Mouse (Mus musculus): Measurements from ENCODE around the gene Amer2. TPM values are rescaled to one million over a fixed set of nuclear protein-coding genes. Genes with fewer than 3 reads are reported as not detected.

Gene Amer2
- total RNA-seq, 2 experiments from 2014 or later = 0.08 to 0.42 TPM

DNA sequence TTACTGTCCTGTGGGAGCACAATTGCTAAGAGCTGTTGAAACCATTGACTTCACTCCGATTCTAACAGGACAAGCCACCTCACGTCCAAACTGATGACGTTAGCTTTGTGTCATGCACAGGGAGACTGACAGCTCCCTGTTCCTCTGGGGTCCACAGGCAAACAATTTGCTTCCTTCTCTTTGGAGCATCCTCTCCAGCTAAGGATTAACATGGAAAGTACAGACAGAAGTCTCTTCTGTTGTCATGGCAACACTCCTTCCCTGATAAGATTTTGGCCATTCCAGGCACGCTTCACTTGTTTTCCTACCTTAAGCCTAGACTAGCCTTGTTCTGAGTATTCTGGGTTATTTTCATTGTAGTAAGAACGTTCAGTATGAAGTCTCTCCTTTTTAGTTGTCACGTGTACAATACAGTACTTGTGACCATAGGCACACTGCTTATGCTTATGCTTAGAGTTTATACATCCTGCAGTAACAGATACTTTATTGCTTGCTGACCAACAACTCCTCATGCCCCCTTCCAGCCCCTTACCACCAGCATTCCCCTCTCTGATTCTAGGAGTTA is 12.1 kb downstream of the Amer2 start:
- no peak for ATAC-seq (replicated peaks; ENCODE audit: low FRiP score, poor library complexity, severe bottlenecking)

DNA sequence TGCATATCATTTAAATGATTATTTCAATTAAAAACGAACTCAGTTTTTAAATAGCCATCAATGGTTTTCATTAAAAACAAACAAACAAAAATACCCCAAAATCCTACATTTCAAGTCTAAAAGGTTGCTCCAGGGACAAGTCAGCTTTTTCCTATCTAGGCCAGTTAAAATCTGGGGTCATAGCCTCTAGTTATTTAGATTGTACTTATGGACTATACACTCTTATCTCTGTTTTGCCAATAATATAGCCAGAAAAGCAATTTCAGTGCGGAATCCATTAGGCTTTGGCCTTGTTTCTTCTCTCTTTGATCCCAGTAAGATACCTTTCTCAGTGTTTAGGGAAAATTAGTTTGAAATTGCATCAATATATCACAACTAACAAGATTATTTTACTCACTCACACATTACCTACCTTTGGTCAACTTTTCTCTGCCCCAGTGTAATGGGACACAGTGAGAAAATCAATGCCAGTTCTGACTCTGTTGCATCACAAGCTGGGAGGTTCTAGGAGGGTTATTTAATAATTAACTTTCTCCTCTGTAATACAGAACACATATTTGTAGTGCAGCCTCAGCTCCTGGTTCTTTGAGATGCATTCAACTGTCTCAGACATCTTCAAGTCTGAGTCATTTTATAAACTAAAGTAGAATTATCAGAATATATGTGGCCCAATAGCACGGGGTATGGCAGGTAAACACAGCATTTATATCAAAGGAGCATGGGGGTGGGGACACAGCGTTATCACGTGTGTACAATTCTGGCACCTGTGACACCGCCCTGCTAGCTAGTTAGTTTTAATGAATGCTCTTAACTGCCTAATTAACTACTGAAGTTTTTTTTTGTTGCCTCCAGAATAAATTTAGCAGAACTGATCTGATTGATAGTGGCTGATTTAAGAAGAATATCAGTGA is 13.8 kb downstream of the Amer2 start:
- no peak for ATAC-seq (replicated peaks; ENCODE audit: low FRiP score, poor library complexity, severe bottlenecking)

DNA sequence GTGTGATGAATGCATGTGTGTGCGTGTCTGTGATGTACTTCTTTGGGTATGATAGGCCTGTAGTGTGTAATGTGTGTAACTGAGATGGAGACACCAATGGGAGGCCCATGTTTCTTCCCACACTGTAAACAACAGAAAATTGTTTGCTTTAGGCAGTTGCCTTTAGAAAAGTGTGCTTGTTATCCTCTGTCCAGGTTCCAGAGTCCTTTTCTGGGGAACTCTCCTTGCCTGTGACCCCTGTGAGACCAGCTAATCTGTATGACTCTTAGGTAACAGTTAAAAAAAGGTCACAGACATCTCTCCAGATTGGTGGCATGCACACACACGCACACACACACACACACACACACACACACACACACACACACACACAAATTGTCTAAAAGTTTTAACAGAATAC is 15.3 kb downstream of the Amer2 start:
- ATAC-seq (replicated peaks; ENCODE audit: low FRiP score, poor library complexity, severe bottlenecking) = no peak

DNA sequence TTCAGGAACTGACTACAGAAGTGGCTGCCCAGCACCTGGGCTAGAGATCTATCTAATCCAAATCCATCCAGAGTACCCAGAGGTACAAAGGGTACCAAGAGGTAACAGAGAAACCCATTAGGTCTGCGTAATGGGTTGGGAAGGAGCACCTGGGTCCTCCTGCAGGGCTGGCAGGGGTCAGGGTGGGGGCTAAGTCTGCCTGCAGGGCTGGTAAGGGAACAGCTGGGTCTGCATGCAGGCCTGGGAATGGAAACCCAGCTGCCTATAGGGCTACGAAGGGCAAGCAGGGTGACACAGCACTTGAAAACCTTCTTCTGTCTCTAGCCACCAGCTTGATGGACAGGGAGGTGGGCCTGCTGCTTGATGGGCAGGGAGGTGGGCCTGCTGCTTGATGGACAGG is 19.1 kb downstream of the Amer2 start:
- ATAC-seq (replicated peaks; ENCODE audit: low FRiP score, poor library complexity, severe bottlenecking) = no peak

DNA sequence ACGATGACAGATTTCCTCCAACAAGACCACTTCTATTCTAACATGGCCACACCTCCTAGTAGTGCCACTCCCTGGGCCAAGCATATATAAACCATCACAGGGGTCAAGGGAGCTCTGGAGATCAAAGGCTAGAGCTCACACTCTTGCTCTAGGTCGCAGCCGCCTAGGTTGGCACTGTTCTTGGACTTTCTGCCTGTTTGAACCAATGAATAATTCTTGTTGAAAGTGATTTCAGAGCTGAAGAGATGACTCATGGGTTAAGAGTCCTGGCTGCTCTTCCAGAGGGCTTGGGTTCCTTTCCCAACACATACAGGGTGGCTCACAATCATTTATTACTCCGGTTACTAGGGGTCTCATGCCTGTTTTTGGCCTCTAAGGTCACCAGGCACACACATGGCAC is 24.3 kb downstream of the Amer2 start:
- ATAC-seq (replicated peaks; ENCODE audit: low FRiP score, poor library complexity, severe bottlenecking) = no peak

DNA sequence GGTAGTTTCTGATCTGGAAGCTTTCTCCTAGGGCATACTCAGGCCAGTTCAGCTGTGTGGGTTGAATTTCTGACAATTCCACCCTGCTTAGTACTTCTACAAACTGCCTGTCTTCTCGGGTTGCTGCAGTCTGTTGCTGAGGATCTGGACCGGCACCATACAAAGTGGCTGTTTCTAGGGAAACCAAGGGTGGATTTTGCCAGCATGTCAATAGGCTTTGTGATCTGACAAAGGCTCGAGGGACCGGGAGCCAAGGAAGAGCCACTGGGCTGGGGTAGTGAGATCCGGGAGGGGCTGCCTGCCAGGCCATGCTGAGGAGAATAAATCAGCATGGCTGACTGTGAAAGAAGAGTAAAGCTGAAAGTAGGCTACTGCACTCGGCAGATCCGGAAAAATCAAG is 25.8 kb downstream of the Amer2 start:
- no peak for ATAC-seq (replicated peaks; ENCODE audit: low FRiP score, poor library complexity, severe bottlenecking)

DNA sequence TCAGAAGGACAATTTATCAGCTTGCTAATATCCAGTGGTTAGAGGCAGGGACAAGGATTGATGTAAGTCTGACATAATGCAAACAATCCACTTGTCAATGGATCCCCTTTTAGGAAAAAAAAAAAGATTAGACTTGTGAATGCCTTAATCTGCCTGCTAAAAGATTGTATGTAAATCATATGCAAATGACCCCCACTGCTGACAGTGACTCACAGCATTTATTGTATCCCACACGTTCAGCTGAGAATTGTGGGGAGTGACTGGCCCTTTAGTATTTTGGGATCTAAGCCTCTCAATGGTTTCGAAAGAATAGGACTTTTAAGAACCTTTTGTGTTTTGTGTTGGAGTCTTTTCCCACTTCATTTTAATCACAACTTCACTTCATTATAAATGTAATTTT is 30.2 kb downstream of the Amer2 start:
- no peak for ATAC-seq (replicated peaks; ENCODE audit: low FRiP score, poor library complexity, severe bottlenecking)

DNA sequence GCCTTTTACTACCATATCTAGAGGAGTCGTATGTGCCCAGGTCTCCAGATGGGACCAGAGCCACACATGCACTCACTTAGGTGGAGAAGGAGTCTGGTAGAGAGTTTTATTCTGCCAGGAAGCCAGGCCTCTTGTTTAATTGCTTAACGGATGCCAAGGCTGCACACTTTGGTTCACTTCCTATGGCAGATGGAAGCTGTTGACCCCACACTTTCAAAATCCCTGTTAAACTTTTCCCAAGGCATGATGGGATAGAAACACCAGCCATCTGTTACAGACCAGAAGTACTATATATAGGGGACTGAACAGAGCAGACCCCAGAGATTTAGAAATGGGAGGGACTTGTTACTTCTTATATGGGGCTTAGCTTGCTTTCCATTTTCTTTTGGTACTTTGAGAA is 32.8 kb downstream of the Amer2 start:
- ATAC-seq (replicated peaks; ENCODE audit: low FRiP score, poor library complexity, severe bottlenecking) = no peak

DNA sequence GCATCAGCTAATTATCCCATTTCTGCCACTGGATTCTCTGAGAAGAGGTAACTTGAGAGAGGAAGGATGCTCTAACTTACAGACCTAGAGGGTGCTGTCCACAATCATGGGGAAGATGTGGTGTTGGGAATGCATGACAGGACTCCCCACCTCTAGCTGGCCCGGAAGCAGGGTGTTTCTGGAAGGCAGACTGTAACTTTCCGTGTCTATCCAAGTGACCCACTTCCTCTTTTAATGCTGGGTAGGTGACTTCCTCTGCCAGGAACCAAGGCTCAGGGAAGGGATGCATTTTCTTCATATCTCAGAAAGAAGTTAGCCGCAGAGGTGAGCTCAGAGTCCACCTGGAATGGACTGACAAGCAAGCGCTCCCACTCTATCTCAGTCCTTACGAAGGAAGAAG is 33.5 kb downstream of the Amer2 start:
- ATAC-seq (replicated peaks; ENCODE audit: low FRiP score, poor library complexity, severe bottlenecking) = no peak

DNA sequence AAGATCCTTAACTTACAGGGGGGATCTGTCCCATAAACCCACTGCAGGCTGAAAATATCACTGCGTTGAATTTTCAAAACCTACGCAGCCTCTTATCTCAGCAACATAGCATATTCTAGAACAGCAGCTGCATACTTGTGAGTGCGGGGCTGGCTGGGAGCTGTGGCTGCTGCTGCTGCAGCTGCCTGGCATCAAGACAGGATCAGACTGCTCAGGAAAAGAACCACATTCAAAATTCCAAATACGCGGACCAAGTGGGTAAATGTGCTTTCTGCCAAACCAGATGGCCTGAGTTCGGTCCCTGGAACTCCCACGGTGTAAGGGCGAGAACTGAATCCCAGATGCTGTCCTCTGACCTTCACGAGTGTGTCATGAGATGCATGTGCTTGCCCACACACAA is 34.3 kb downstream of the Amer2 start:
- ATAC-seq (replicated peaks; ENCODE audit: low FRiP score, poor library complexity, severe bottlenecking) = no peak

DNA sequence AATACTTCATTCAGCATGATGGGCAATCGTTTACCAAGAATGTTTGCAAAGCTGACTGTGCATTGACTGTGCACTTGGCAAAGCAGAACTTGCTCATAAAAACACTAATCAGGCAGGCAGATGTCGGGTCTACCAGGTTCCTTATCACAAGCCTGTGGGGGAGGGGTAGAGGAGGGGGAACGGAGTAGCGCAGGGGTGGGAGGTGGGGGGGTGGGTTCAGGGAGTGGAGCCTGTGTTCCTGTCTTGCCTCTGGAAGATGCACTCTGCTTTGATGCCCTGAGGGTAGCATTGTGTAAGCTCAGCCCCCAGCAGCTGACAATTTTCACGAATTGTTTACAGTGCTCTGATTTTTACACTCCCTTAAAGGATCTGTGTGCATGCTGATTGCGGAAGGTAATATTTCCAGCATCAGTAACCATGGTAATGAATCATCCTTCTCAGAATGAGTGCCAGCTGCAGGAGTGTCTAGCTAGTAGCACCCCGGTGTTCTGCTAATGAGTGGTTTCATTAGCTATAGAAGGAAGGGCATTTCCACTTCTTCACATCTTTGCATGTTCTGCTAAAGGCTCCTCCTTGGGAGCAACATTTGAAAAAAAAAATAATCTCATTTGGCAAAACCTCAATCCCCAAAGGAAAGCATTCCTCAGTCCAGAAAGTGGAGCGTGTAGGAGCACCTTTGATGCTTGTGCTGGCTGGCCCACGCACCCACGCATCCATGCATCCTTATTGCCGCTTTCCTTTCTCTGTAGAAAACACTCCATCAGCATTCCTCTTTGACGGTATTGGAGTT is 36.8 kb downstream of the Amer2 start:
- ATAC-seq (replicated peaks; ENCODE audit: low FRiP score, poor library complexity, severe bottlenecking) = no peak

DNA sequence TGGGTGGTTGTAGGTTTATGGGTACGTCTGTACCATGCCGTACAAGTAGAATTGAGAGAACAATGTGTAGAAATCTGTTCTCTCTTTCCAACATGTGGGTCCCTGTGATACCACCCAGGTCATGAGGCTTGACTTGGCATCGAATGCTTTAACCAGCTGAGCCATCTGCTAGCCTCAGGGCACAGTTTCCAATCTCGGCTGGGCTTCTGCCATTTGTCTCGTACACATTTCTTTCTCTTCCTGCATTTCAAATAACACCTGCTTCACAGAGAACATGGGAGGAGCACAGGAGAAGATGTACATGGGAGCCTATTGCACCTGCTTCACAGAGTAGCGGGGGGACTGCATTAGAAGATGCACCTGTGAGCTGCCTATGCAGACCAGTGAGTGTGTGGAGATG is 38.2 kb downstream of the Amer2 start:
- no peak for ATAC-seq (replicated peaks; ENCODE audit: low FRiP score, poor library complexity, severe bottlenecking)

DNA sequence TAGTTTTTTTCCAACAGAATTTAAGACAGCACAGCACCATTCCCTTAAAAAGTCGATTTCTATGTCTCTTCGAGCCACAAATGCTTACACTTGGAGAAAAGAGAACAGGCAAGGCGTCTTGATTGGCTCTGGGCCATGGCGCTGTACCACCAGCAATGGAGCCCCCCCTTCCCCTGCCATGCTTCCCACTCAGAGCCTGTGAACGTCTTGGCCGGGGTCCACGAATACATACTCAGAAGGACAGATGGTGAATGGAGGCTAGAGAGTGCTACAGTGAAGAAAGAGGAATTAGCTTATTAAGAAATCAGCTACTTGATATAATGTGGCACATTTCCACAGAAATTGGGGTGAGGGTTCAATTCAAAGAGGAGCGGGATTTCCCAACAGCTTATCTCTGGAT is 41.6 kb downstream of the Amer2 start:
- ATAC-seq (replicated peaks; ENCODE audit: low FRiP score, poor library complexity, severe bottlenecking) = no peak

DNA sequence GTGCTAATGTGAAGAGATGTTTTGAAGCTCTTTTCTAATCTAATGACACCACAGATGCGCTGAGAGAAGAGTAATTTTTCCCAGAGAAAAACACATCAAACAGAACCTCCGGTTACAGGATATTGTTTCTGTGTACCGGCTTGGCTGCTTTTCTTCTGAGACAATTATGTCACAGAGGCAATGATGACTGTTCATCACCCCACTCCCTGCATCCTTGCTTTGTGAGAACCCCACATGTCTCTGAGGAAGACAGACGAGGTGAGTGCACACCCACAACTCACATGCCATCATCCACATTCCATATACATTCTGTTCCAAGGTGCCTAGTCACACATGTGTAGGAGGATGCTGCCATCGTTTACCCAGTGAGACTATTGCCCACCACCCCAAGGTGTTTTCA is 44.9 kb downstream of the Amer2 start:
- ATAC-seq (replicated peaks; ENCODE audit: low FRiP score, poor library complexity, severe bottlenecking) = no peak

DNA sequence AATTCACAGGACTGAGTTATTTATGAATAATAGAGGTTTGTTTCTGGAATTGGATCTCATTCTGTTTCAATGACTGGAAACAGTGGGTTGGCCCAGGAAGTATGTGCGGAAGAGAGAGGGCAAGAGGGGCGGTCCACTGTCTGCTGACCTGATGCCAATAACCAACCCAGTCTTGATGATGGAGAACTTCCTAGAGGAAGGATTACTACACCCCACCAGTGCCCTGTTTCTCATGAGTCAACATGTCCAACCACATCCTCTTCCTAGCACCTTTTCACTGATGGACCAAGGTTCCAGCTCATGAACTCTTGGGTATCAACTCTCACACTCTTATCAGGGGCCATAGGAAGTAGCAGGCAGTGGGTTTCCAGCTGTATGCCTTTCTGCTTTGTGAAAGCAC is 49.9 kb downstream of the Amer2 start:
- ATAC-seq (replicated peaks; ENCODE audit: low FRiP score, poor library complexity, severe bottlenecking) = no peak

DNA sequence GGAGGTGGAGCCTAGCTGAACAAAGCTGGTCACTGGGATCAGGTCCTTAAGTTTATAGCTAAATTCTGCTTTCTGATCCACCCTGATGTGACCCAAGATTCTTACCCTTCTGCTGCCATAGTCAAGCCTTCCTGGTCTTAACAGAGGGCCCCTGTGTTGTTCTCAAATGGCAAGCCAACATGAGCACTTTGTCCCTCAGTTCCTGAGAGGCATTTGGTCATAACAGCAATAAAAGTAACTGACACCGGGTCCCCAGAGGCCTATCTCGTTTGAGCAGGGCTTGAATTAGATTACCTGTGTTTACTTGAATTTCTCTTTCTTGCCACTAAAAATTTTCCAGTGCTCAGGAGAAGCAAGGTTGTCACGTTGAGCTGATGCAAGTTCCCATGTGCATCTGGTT is 51.1 kb downstream of the Amer2 start:
- ATAC-seq (replicated peaks; ENCODE audit: low FRiP score, poor library complexity, severe bottlenecking) = no peak

DNA sequence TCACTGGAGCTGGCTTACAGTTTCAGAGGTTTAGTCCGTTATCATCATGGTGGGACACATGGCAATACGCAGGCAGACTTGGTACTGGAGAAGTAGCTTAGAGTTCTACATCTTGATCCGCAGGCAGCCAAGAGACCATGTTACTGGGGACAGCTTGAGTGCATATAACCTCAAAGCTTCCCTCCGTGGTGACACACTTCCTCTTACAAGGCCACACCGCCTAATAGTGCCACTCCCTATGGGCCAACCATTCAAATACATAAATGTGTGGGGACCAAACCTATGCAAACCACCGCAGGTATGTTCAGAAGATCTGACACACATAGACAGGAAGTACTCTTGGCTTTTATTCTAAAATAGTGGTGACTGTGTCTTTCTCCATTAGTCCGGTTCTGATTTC is 52.5 kb downstream of the Amer2 start:
- no peak for ATAC-seq (replicated peaks; ENCODE audit: low FRiP score, poor library complexity, severe bottlenecking)

DNA sequence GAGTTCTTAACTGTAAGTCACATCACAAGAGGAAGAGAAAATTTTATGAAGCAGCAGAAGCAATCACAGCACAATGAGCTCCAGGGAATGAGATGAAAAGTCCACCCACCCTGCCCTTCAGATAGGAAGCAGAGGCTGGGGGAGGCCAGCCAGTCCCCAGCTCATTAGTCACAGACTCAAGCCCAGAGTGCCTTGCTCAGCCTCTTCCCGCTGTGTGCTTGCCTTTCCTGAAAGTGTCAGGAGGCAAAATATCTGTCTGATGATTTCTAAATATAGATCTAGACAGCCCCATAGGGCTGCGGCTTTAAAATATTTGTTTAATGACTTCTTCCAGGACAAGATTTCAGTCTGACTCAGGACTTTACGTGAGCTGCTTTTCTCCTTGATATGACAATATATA is 54.8 kb downstream of the Amer2 start:
- ATAC-seq (replicated peaks; ENCODE audit: low FRiP score, poor library complexity, severe bottlenecking) = no peak

DNA sequence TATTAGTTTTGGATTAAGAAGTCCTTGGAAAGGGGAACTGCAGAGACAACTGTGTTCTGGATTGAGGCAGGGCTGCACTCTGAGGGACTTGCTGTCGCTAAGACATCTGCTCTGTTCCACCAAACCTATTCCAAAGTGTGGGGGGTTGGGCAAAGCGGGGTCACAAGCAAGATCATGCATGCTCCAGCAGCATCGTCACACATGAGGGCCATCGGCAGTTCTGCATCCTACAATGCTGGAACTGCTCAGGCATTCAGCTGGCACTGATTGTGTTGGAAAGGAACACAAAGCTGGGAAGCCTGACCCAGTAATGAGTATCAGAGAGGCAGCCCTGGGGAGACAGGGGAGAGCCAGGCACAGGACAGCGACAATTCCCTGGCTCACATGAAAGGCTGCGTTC is 56.5 kb downstream of the Amer2 start:
- ATAC-seq (replicated peaks; ENCODE audit: low FRiP score, poor library complexity, severe bottlenecking) = no peak

DNA sequence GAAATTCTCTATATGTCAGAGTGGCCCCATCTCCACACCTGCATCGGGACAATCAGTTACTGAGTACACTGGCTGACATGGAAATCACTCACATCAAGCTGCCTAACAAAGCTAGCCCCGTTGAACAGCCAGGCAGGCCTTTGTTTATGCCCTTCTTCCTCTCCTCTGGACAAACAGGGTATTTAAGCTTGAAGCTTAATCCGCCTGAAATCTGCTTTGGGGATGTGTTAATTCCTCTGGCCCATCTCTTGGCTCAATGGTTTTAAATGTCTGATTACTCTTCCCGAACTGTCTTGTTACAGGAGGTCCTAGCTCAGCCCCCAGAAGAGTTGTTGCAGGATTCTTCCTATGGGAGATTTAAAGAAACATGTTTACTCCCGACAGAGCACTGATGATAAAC is 58.5 kb downstream of the Amer2 start:
- no peak for ATAC-seq (replicated peaks; ENCODE audit: low FRiP score, poor library complexity, severe bottlenecking)

DNA sequence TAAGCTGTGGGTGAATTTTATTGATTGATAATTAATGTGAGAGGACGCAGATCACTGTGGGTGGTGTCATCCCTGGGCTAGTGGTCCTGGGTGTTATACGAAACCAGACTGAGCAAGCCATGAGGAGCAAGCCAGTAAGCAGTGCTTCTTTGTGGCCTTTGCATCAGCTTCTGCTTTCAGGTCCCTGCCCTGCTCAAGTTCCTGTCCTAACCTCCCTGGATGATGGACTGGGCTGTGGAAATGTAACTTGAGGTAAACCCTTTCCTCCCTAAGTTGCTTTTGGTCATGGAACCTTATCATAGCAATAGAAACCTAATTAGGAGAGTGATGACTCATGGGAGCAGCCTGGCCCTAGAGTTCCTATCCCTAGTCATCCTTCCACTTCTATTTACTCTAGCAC is 59.1 kb downstream of the Amer2 start:
- no peak for ATAC-seq (replicated peaks; ENCODE audit: low FRiP score, poor library complexity, severe bottlenecking)

Measured in erythroid progenitor cell, adult 5-6 weeks (primary cell).